Mouse (Mus musculus) intestine, embryonic 14.5 days (tissue): ENCODE results near the gene Aldh5a1. TPM values are rescaled to one million over a fixed set of nuclear protein-coding genes. Genes with fewer than 3 reads are reported as not detected.
A peak's percentile ranks its signal among the peaks of the same experiment; 100 is the strongest.

ENCODE experiments used
- ATAC-seq: fragments of 200-750 bp; cut with Nextera tagmentation; replicated peaks from 2 replicates; pipeline ENCODE4 v1.8.0; 2017; ENCODE audit warnings: low read depth, moderate number of reproducible peaks, moderate TSS enrichment, moderate library complexity; ENCODE audit not compliant: low FRiP score, low TSS enrichment
- DNase-seq: peaks from one replicate; pipeline ENCODE4 v3.0.0-alpha.2; 2018; ENCODE audit warnings: low spot score
- H3K27ac ChIP-seq: fragments of 300-500 bp; sonication (generic); 2 replicates; pipeline ENCODE4 v1.5.1; 2014; ENCODE audit warnings: low read depth, mild to moderate bottlenecking, control low read depth
- H3K27me3 ChIP-seq: fragments of 300-500 bp; sonication (generic); replicated peaks from 2 replicates; pipeline ENCODE4 v1.6.1; 2014; ENCODE audit warnings: low read length, control low read depth; ENCODE audit not compliant: control insufficient read depth, insufficient read depth
- H3K36me3 ChIP-seq: fragments of 300-500 bp; sonication (generic); 2 replicates; pipeline ENCODE4 v1.6.1; 2014; ENCODE audit warnings: low read length, control low read depth; ENCODE audit not compliant: control insufficient read depth, insufficient read depth
- H3K4me1 ChIP-seq: fragments of 300-500 bp; sonication (generic); replicated peaks from 2 replicates; pipeline ENCODE4 v1.6.1; 2014; ENCODE audit warnings: low read length, control low read depth, mixed read lengths; ENCODE audit not compliant: control insufficient read depth, insufficient read depth
- H3K4me2 ChIP-seq: fragments of 300-500 bp; sonication (generic); 2 replicates; pipeline ENCODE4 v1.6.1; 2014; ENCODE audit warnings: low read length
- H3K4me3 ChIP-seq: fragments of 300-500 bp; sonication (generic); 2 replicates; pipeline ENCODE4 v1.5.1; 2014; ENCODE audit warnings: low read depth, low read length, control low read depth, mixed read lengths
- H3K9ac ChIP-seq: fragments of 300-500 bp; sonication (generic); 2 replicates; pipeline ENCODE4 v1.6.1; 2014; ENCODE audit warnings: mild to moderate bottlenecking, low read length
- H3K9me3 ChIP-seq: fragments of 300-500 bp; sonication (generic); 2 replicates; pipeline ENCODE4 v1.6.1; 2016; ENCODE audit warnings: low read length, control low read depth; ENCODE audit not compliant: control insufficient read depth
- WGBS: fragments of 180-500 bp; shearing (Covaris S2); extraction: QIAGEN DNeasy Blood & Tissue Kit; methylation state at CpG from one replicate; pipeline ENCODE4 v1.1.7; 2014; 5-methylcytosine and 5-hydroxymethylcytosine counted together
- polyA plus RNA-seq: library from polyadenylated mRNA; unstranded; fragments of >200 nt; fragmentation: Nextera tagmentation; extraction: Ambion mirVana; gene quantifications from 2 replicates; pipeline ENCODE4 v1.2.1, GENCODE M21; 2014

Gene Aldh5a1
- polyA plus RNA-seq, 1 experiment from 2014 or later, result 11.5 TPM

- Histone ChIP-seq H3K4me3 (no peak overlapping the region), H3K9me3 (no peaks in the 10 kb centered on the region), H3K27me3 (no peaks in the 10 kb centered on the region), H3K9ac (no peak overlapping the region), H3K36me3 (no peaks in the 10 kb centered on the region), H3K27ac (no peak overlapping the region), H3K4me2 (no peak overlapping the region), H3K4me1 (no peaks in the 10 kb centered on the region)
- DNase-seq, result no peak
- no peak for ATAC-seq
- WGBS, result 65% methylated on average over 8 of the region's 8 CpGs
Observed at GRCm38 (mm10) chr13:24943303-24943702, 5.8 kb upstream of the Aldh5a1 start.

GRCm38 (mm10) chr13:24942512-24943282, 5.2 kb upstream of the Aldh5a1 start, which contains the start of gene Gpld1:
TSS of gene Gpld1 (plus strand) at chr13:24943152.
- H3K4me2 ChIP-seq, result no peak within 1 kb of the TSS
- no peak for DNase-seq
- no peaks in the 10 kb centered on the region for H3K4me1 ChIP-seq
- H3K27me3 ChIP-seq, result no peaks in the 10 kb centered on the region
- H3K4me3 ChIP-seq, result no peak within 1 kb of the TSS
- H3K27ac ChIP-seq, result no peak within 1 kb of the TSS
- ATAC-seq, result no peak
- no peak within 1 kb of the TSS for H3K9ac ChIP-seq
- H3K9me3 ChIP-seq, result no peaks in the 10 kb centered on the region
- H3K36me3 ChIP-seq, result no peaks in the 10 kb centered on the region
- WGBS, result 66% methylated on average over 17 of the region's 17 CpGs

GRCm38 (mm10) chr13:24939472-24939871, 2.0 kb upstream of the Aldh5a1 start:
- WGBS, result 87% methylated on average over 9 of the region's 9 CpGs

GRCm38 (mm10) chr13:24938683-24939082, 1.2 kb upstream of the Aldh5a1 start:
- Histone ChIP-seq H3K9me3 (no peaks in the 10 kb centered on the region), H3K4me2 (0 out of 2 replicates have a peak overlapping the region, but pooled peaks have one; percentile 59), H3K9ac (no peak overlapping the region), H3K36me3 (no peaks in the 10 kb centered on the region), H3K4me3 (no peak overlapping the region), H3K27me3 (no peaks in the 10 kb centered on the region), H3K27ac (no peak overlapping the region), H3K4me1 (no peaks in the 10 kb centered on the region)
- peak; percentile 82 for DNase-seq
- WGBS, result 35% methylated on average over 9 of the region's 9 CpGs
- ATAC-seq, result no peak

More at GRCm38 (mm10) chr13:24939472-24939871, 2.0 kb upstream of the Aldh5a1 start:
- Histone ChIP-seq H3K4me3 (no peak overlapping the region), H3K4me1 (no peaks in the 10 kb centered on the region), H3K27me3 (no peaks in the 10 kb centered on the region), H3K27ac (no peak overlapping the region), H3K9ac (no peak overlapping the region), H3K4me2 (no peak overlapping the region), H3K36me3 (no peaks in the 10 kb centered on the region), H3K9me3 (no peaks in the 10 kb centered on the region)
- no peak for ATAC-seq
- no peak for DNase-seq

GRCm38 (mm10) chr13:24937839-24938166, 342 bp upstream of the Aldh5a1 start:
- H3K4me3 ChIP-seq, result peak overlapping the region; percentile 72
- H3K27ac ChIP-seq, result peak overlapping the region; percentile 91; the same call in 1 of the 2 replicates
- 20% methylated on average over 12 of the region's 12 CpGs for WGBS
- no peaks in the 10 kb centered on the region for H3K9me3 ChIP-seq
- H3K9ac ChIP-seq, result peak overlapping the region; percentile 90
- H3K27me3 ChIP-seq, result no peaks in the 10 kb centered on the region
- H3K36me3 ChIP-seq, result no peaks in the 10 kb centered on the region
- DNase-seq (no peak), ATAC-seq (peak; percentile 20; the same call in 1 of the 2 replicates)
- peak overlapping the region; percentile 59 for H3K4me2 ChIP-seq
- no peaks in the 10 kb centered on the region for H3K4me1 ChIP-seq

GRCm38 (mm10) chr13:24936772-24937107, 721 bp downstream of the Aldh5a1 start:
- peak overlapping the region; percentile 90 for H3K9ac ChIP-seq

GRCm38 (mm10) chr13:24933199-24933598, 4.3 kb downstream of the Aldh5a1 start:
- DNase-seq, result no peak
- Histone ChIP-seq H3K4me1 (no peaks in the 10 kb centered on the region), H3K36me3 (no peaks in the 10 kb centered on the region), H3K27me3 (no peaks in the 10 kb centered on the region), H3K9ac (no peak overlapping the region), H3K4me3 (no peak overlapping the region), H3K27ac (no peak overlapping the region), H3K9me3 (no peaks in the 10 kb centered on the region), H3K4me2 (no peak overlapping the region)
- ATAC-seq, result no peak
- 85% methylated on average over 7 of the region's 7 CpGs for WGBS

More at GRCm38 (mm10) chr13:24936772-24937107, 721 bp downstream of the Aldh5a1 start:
- 42% methylated on average over 5 of the region's 5 CpGs for WGBS
- H3K27ac ChIP-seq, result peak overlapping the region; percentile 91
- H3K27me3 ChIP-seq, result no peaks in the 10 kb centered on the region
- H3K4me2 ChIP-seq, result peak overlapping the region; percentile 59
- H3K36me3 ChIP-seq, result no peaks in the 10 kb centered on the region
- ATAC-seq, result no peak; the same call in none of the 2 replicates
- no peaks in the 10 kb centered on the region for H3K9me3 ChIP-seq
- no peak for DNase-seq
- H3K4me3 ChIP-seq, result peak overlapping the region; percentile 72
- H3K4me1 ChIP-seq, result no peaks in the 10 kb centered on the region

- Histone ChIP-seq H3K4me2 (no peak overlapping the region), H3K27me3 (no peaks in the 10 kb centered on the region), H3K4me3 (no peak overlapping the region), H3K36me3 (peaks cover 5% of the 10 kb centered on the region; the same call in 1 of the 2 replicates), H3K4me1 (no peaks in the 10 kb centered on the region), H3K9ac (no peak overlapping the region), H3K9me3 (no peaks in the 10 kb centered on the region), H3K27ac (no peak overlapping the region)
- DNase-seq, result no peak
- no peak for ATAC-seq
Observed at GRCm38 (mm10) chr13:24930591-24930990, 6.9 kb downstream of the Aldh5a1 start.

- no peak overlapping the region for H3K9ac ChIP-seq
- H3K27me3 ChIP-seq, result no peaks in the 10 kb centered on the region
- DNase-seq (no peak), ATAC-seq (no peak)
- no peak overlapping the region for H3K27ac ChIP-seq
- H3K4me3 ChIP-seq, result no peak overlapping the region
- no peak overlapping the region for H3K4me2 ChIP-seq
- no peaks in the 10 kb centered on the region for H3K4me1 ChIP-seq
- peaks cover 40% of the 10 kb centered on the region for H3K36me3 ChIP-seq
- 88% methylated on average over 5 of the region's 5 CpGs for WGBS
- no peaks in the 10 kb centered on the region for H3K9me3 ChIP-seq
Observed at GRCm38 (mm10) chr13:24923991-24924390, 13.5 kb downstream of the Aldh5a1 start.
